Mouse (Mus musculus) lung, adult 18-20 months (tissue): ENCODE data around the gene Meiob.

Experiments used
- DNase-seq, 2 experiments: peaks; one replicate each; pipeline ENCODE4 v3.0.0; 2022; ENCODE audit warnings: mixed read lengths in 2 of 2

The Meiob gene

DNA sequence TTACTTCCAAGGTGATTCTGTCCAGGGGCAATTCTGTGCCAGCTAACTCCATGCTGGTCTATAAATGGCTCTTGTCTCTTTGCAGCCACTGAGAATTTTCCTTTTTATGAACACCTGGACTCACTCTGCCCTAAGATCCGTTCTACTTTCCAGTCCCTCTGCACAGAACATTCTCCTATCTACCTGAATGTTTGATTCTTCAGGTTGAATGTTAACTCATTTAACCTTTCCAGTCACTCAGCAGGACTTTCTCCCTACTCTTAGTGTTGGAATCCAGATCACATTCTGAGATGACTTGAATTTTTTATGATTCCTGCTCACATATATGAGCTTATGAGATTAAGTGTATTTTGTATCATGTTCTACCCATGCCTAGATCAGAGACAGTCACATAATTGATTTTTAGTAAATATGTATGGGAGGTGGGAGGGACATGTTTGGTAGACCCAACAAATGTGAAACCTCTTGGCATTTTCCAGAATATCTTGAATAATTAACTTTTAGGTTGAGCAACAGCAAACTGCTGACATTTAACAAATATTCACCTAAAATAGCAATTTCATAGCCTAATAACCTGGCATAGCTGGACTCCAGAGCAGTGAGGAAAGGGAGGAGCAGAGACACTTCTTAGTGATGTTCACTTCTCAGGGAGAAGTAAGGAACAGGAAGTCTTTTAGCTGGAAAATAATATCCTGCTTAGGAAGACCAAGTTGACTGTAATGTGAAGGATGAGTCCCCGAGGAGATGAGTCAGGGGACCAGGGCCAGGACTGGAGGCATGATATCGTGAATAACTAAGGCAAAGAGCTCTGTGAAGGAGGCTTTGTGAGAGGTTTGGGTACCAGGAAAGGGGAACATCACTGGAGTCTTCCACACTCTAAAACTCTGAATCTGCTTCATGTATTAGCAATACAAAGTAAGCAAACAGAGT is 17.5 kb downstream of the Meiob start:
- no peak for DNase-seq

DNA sequence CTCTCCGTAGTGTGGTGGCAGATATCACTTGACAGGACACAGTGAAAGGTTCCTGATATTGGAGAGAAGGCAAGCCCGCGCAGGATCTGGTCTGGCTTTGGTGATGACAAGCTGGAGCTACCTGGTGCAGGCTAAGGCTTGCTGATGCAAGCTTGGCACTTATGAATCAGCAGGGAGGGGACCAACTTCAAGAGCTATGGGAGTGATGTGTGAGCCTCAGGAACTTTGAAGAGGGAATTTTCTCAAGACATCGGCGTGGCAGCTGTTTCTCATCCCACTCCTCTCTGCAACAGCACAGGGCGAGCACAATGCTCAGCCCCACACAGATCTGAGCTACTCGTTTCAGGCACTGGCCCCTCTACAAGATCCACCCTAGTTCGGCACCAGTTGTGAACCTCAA is 35.8 kb downstream of the Meiob start, which contains the start of gene Hagh:
Gene Hagh, plus strand, starts transcription at position 302 of the 400 bp plus-strand sequence.
- DNase-seq, result no peak

DNA sequence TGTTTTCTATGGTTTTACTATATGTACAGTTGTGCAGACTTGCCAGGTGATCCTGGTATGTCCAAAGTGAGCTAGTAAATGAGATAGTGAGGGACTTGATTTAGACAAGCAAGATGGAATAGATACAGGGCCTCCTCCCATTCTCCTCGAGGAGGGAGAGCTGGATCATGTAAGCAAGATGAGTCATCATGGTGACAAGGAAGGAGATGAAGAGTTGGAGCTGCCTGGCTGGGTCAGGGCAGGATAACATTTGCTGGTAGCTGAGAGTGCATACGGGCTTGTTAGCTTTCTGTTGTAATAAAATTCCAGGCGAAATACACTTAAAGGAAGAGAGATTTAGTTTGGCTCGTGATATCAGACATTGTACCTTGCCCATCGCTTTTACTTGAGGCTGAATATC is 36.3 kb downstream of the Meiob start:
- no peak for DNase-seq

DNA sequence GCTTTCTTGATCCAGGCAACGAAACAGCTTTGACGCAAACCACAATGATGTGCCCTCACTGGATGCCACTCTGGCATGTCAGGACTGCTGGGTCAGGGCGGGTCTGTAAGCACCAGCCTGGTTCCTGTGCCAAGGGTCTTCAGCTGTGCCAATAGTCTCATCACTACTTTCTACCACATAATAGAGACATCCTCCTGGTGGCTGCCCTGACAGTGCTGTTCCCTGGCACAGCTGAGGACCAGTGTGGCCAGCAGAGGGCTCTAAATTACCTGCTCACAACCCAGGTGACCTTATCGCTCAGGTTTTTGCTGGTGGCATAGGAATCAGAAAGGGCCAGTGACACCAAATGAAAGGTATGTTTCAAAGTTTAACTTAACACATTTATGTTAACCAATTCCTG is 37.0 kb downstream of the Meiob start:
- peak; percentile 31 to 34 for DNase-seq

DNA sequence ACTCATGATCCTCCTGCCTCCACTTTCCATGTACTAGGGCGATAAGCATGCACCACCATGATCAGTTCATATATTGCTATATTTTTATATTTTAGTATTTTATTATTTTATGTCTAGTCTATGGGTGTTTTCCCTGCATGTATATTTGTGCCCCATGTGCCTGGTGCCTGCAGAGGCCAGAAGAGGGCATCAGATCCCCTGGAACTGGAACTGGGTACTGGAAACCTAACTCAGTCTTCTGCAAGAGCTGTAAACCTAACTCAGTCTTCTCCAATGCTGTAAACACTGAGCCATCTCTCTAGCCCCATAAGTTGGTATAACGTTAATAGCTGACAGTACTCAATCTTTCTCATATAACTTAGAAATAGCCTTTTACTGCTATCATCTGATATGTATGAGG is 38.5 kb downstream of the Meiob start:
- no peak for DNase-seq

DNA sequence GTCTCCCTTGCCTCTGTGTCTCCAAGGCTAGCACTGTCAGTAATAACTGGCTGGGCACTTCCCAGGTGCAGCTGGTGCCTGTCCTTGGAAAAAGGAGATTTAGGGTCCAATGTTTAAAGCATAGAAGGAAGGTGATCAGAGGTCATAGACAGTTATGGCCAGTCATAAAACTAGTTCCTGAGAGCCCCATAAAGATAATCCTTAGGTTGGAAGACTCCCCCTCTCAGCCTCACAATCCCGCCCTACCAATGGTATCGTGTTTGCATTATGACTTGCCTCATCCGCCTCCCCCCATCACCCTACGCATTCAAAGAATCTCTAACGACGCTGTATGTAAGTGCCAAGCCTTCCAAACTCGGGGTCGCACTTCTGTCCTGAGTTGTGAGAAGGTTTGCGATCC is 40.4 kb downstream of the Meiob start:
- no peak for DNase-seq

DNA sequence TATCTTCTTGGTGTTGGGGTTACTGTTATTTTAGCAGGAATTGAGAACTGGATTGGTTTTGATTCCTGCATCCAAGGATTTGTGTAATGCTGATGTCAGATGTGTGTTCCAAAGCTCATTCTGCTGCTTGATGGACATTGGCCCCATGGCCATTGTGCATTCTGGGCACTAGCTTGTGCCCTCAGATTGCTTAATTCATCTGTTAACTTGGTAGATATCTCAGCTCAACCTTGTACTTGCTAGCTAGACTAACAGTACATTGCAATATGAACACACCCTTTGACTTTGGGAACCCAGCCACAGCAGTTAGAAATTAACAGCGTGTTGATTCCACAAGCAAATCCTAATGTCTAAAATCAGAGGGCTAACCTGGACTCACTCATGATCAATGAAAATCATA is 43.3 kb downstream of the Meiob start:
- DNase-seq, result no peak

DNA sequence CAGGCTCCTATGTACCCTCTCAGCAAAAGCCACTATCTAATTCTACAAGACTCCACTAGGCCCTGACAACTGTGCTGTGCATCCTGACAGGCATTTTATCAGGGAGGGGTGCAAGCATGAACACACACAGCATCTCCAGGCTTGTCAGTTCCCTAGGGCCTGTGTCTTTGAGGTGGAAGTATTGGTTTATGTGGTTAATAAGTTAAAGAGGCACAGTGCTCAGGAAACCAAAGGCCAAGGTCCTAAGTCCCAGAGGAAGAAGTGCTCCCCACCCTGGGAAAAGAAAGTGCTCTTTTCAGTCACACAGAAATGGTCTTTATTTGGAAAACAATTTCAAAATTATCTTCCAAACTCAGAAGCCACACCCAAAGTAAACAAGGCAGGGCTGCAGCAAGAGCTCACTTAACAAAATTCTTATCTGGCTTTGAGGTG is 44.5 kb downstream of the Meiob start:
- no peak for DNase-seq

DNA sequence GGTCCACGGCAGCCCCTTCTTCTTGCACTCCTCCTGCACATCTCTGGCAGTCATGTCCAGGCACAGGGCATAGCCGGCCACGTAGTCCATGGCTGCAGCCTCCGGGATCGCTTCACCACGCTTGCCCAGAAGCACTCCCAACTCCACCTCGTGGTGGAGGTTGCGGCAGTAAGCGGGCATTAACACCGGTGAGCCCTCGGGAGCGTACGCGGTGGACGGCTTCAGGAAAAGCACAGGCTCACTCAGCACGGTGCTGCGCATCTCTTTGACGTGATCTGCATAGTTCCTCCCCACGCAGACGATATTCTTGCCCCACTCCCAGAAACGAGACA is 45.6 kb downstream of the Meiob start:
- no peak for DNase-seq

DNA sequence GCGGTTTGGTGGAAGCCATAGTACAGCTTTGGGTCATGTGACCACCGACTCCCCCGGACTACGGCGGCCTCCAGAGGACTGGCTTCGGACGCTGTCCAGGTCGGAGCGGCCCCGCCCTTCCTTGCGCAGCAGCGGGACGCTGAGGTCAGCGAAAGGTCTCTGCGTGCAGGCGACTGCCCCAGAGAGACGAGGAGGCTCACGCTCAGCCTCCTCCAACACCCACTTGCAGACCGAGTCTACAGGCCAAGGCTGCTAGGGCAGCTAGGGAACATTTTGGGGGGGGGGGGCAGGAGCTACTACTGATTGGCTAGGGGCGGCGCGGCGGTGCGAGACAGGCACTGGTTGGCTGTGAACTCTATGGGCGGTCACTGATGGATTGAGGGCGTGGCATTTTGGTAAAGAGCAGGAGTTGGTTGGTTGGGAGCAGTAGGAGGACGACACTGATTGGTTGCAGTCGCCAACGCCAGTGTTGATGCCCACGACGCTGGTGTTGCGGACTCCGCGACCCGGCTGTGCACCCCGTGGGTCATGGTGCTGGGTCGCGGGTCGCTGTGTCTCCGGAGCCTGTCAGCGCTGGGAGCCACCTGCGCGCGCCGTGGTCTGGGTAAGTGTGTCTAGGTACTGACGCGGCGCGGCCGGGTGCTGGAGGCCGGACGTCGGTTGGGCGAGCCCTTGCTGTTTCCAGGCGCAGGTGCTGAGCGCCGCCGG is 46.1 kb downstream of the Meiob start, which contains the start of gene Fahd1:
Gene Fahd1, minus strand, starts transcription at position 300 of the 708 bp plus-strand sequence.
- DNase-seq, result peak; percentile 99

DNA sequence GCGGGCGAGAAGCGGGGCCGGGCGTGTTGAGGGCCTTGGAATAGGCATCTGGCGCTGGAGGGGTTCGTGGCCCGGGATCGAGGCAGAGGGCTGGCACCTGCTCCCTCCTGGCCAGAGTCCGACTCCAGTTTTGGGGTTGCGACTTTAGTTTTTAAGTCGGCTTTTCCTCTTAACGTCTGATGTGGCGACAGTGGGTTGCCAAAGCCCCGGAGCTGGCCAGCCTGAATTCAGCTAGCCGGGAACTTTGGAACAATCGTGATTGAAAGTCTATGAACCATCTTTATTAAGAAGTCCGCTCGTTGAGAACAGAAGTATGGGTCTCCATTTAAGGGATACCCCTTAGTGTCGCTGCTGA is 46.7 kb downstream of the Meiob start:
- DNase-seq, result no peak

DNA sequence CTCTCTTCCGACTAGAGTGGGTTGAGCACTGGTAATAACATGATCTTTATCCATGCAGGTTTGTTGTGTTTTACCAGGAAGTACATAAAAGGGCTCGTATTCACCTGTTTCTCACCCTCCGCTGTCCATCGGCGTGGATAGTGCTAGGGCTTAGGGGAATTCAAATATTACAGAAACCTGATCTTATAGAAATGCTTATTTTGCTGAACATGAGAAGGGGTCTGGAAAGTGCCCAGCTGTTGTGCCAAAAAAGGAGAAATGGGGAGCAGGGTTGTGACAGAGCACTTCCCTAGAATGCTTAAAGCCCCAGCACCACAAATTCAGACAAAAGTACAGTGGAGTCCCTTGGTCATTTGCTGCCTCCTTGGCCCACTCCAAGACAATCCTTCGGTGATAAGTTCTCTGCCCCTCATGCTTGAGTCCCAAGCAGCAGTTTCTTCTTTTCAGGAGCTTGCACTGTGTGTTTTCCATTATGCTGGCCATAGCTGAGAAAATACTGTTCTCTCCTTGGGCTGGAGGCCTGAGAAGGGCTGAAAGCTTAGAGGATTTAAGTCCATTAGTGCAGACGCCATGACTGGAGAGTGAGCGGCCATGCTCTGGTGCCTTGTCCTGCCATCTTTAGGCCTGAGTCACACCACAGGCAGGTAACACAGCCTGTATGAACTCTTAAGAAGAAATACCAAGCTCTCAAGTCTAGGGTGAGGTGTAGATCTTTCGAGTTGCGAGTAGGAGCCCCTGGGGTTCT is 47.5 kb downstream of the Meiob start:
- DNase-seq, result no peak

DNA sequence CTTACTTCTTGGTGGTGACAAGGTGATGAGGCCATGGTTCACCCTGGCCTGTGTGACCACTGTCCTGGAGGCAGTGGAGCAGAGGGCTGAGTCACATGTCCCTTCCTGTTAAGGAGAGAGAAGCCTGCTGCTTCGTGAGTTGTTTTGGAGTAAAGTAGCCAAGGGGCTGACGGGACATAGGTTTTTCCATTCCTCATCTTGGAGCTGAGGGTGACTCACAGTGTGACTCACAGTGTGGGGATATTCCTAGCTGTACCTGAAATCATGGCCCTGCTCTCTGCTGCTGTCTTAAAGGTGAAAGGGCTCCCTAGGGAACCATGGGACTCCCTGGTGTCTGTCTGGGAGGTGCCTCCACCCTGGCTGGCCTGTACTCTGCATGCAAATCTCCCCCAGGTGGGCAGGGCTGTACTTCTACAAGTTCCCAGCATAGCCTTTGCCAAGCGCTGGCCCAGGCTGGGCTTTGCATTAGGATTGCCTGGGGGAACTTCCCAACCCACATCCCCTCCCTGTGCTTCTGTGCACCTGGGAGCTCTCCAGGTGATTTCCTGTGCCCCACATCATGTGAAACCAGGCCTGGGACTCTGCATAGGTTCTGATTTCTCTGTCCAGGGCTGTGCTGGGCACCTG is 51.9 kb downstream of the Meiob start:
- no peak for DNase-seq

DNA sequence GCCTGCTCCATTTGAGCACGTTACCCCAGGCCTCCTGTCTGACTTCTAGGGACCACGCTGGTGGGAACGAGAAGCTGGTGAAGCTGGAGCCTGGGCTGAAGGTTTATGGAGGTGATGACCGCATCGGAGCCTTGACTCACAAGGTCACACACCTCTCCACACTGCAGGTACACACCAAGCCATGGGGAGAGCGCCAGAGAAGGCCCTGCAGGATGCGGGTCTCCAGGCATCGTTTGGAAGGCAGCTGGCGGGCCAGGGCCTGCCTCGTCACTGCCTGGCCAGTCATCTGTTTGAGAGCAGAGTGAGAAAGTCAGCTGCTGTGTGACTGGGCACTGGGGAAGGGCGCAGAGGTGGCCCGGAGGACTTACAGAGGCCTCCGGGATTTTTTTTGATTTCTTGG is 52.5 kb downstream of the Meiob start:
- DNase-seq, result no peak

DNA sequence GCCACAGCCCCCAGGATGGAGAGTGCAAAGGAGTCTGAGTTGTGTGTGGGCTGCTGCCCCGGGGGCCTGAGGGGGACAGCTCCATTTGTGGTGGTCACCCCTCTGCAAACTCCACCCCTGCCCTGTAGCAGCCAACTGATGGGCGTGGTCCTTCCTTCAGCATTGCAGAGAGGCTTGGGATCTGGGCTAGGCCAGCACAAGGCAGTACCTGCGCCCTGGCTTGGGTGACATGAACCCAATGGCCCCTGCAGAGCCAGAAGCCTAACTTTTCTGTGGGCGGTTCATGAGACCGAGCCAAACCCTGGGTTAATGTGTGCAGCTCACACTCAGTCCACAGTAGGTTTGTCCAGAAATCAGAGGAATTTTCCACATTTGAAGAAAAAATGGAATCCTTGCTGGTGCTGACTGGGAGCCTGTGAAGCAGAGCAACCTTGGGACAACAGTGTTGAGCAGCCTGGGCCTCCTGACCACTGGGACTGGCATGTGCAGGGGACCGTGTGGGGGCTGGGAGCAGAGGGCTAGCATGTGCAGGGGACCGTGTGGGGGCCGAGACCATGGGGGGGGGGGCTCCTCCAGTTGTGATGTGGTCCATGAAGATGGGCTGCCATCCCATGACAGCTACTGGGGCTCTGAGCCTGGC is 53.9 kb downstream of the Meiob start:
- DNase-seq, result no peak

DNA sequence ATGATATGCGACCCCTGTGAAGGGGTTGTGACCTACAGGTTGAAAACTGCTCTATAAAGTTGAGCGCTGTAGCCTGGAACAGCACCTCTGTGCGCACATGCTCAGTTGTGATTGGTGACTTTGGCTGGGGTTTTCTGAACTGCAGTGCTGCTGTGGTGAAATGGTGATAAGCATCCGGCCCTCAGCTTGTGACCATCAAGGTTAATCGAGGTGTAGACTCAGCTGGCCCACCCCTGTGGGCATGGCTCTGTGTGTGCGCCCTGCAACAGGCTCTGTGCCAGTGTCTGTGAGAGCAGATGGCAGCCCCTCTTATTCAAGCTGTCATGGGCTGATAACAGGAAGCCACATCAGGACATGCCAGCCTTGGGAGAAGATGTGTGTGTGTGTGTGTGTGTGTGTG is 54.9 kb downstream of the Meiob start:
- no peak for DNase-seq

DNA sequence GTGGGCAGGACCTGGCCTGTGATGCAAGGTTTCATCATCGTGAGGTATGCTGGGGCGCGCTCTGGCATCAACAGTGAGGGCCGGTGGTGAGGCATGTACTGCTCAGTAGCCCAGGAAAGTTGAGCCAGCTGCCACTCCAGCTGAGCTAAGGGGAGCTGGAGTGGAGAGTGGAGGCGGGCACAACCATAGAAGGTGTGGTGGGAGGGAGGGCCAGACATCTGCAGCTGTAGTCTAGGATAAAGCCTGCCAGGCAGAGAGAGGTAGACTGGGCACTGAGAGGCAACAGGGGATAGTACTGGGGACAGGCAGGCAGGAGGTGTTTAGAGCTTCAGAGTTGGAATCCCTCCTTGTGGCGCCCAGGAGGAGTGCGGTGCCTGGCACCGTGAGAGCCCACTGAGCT is 56.0 kb downstream of the Meiob start:
- no peak for DNase-seq

DNA sequence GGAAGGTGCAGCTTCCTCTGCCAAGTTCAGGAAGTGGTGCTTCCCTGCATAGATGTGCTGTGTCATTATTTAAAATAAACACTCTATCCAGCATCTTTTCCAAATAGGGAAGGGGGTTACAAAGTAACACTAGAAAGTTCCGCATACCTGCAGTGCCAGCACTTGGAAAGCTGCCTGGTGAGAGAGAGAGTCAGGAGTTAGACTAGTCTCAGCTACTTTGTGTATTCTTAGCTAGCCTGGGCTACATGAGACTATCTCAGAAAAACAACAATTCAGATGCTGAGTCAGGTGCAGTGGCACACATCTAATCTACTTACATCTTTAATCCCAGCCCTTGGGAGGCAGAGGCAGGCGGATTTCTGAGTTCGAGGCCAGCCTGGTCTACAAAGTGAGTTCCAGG is 57.7 kb downstream of the Meiob start:
- no peak for DNase-seq

DNA sequence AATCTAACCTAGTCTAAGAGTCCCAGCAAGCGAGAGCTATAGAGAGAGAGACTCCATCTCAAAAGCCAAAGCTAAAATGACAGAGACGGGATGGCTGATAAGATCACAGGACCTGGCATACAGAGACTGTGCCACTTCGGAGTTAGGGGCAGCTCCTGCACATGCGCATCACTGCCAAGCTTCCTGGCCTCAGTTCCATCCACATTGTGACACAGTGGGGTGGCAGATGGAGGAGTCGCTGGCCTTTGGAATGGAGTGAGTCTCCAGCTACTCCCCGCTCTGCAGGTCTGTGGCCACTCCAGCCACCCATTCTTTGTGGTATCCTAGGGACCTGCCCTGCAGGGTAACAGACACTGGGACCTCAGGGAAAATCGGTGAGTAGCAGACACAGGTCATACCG is 61.7 kb downstream of the Meiob start, which contains the start of gene Igfals:
Gene Igfals, plus strand, starts transcription at position 222 of the 400 bp plus-strand sequence.
- no peak for DNase-seq

DNA sequence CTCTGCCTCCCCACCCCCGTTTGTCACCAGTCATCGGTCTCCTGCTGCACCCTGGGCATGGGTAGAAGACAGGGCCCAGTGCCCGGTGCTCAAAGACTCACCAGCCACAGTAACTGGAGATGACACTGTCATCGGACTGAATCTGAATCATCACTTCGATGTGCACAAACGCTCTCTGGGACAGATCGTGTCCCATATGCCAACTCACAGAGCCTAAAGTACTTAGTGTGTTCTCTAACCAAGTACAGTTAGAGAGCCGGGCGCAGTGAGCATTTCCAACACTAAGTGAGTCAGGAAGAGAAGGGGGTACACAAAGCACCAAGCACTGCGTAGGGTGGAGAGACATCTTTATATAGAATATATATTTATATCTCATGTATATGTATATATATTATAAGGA is 63.8 kb downstream of the Meiob start:
- no peak for DNase-seq

DNA sequence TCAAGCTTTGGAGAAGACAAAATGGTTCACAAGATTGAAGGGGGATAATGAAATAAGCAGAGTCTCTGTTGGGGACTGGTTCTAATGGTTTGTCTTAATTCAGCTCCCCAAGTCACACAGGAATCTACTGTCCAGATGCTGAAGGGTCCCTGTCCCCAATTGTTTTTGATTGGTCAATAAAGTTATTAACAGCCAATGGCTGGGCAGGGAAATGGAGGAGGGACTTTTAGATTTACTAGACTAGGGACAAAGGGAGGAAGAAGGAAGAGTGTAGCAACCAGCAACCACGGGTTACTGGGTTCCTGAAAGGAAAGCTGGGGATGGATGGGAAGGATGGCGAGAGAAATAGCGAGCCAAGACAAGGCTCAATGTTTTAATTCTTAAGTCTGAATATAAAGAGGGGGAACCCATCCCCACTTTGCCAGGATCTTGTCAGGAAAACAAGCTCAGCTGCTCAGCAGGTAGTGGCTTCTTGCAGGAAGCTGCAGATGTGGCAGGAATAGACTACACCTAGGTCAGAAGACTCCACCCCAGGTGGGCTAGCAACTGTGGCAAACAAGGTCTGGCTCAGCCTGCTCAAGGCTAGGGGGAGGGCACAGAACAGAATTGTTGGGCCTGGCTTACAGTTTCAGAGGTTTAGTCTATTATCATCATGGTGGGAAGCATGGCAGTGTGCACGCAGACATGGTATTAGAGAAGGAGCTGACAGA is 69.8 kb downstream of the Meiob start:
- DNase-seq, result no peak

DNA sequence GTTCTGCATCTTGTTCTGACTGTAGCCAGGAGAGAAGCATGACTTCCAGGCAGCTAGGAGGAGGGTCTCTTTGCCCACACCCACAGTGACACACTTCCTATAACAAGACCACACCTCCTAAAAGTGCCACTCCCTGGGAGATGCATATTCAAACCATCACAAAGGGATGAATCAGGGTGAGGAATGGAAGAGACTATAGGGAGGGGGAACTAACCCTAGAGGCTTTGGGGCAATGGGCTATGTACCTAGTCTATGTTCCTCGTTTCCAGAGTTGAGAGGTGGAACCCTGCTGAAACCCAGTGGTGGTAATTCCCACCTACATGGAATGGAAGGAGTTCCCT is 70.3 kb downstream of the Meiob start:
- DNase-seq, result no peak
